Mouse (Mus musculus): ENCODE results near the gene Arl4c. TPM values are rescaled to one million over a fixed set of nuclear protein-coding genes. Genes with fewer than 3 reads are reported as not detected.
A peak's percentile ranks its signal among the peaks of the same experiment; 100 is the strongest.

Arl4c gene
- polyA plus RNA-seq, 1 experiment from 2014 or later, result 43.5 TPM

DNA sequence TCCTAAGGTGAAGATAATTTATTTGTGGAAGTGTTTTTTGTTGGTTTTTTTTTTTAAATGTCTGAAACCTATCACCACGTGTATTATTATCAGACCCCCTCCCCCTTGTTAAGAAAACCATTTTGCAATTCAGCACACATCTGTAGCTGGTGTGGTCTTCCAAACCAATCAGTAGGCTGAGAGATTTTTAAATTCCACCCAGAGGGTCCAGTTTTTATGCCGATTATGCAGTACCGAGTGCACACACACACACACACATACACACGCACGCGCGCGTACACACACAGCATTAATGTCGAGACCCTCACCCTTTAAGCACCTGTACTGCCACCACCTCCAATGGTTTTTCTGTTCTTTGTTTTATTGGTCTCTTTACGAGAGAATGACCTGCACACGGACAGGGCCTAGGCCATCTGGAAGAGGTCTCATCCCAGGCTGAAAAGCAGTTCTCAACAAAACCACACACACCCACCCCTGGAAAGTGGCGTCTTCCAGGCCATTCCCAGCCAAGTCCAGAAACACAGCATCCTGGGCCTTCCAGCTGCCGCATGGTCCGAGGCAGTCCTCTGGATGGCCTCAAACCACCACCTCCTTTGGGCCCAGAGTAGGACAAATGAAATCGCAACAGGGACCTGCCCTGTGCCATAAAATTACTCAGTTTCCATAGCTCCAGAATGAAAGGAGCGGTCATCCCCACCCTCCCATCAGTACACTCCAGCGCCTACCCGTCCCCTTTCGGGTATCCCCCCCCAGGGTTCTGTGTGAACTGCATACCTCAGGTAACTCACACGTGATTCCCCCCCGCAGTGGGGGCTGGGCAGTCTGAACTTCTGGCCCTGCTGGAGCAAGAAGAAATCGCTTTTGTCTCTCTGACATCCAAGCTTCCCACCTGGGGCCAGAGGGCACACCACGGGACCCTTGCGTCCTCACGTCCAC, 1.9 kb downstream of the Arl4c start:
- Histone ChIP-seq H3K36me3 (peaks cover 10% of the 10 kb centered on the region), H3K9me3 (no peaks in the 10 kb centered on the region), H3K4me2 (replicated peaks) (peak overlapping the region; percentile 67), H3K4me1 (peaks cover 25% of the 10 kb centered on the region), H3K27ac (replicated peaks) (peak overlapping the region; percentile 97), H3K9ac (replicated peaks) (peak overlapping the region; percentile 99), H3K4me3 (peak overlapping the region; percentile 97), H3K27me3 (peaks cover 13% of the 10 kb centered on the region)
- peak; percentile 4; the same call in 1 of the 2 replicates for ATAC-seq (ENCODE audit: low FRiP score, low read depth)
- WGBS, result 2% methylated on average over 25 of the region's 25 CpGs

DNA sequence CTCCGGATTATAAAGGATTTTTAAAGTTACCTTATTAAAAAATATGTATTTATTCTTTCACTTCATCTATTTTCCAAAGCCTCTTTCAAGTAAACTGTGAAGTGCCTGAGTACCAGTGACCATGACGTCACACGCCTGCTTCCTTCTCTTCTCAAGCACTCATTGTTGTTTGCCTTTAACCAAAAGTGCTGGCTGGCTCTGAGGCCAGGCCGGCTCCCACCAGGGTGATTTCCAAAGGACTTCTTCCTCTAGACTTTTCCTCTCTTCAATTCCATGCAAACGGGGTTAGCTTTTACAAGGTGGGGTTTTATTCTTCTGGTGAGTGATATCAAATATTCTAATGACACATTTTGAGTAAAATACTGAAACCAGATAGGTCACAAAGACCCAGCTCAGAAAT, 2.6 kb downstream of the Arl4c start:
- peak overlapping the region; percentile 67 for H3K4me2 ChIP-seq (replicated peaks)
- peaks cover 10% of the 10 kb centered on the region for H3K36me3 ChIP-seq
- H3K9me3 ChIP-seq, result no peaks in the 10 kb centered on the region
- peaks cover 13% of the 10 kb centered on the region for H3K27me3 ChIP-seq
- H3K27ac ChIP-seq (replicated peaks), result peak overlapping the region; percentile 97
- WGBS, result 6% methylated on average over 5 of the region's 5 CpGs
- peaks cover 22% of the 10 kb centered on the region for H3K4me1 ChIP-seq
- H3K9ac ChIP-seq (replicated peaks), result peak overlapping the region; percentile 99
- no peak for ATAC-seq (ENCODE audit: low FRiP score, low read depth)
- H3K4me3 ChIP-seq, result peak overlapping the region; percentile 97

DNA sequence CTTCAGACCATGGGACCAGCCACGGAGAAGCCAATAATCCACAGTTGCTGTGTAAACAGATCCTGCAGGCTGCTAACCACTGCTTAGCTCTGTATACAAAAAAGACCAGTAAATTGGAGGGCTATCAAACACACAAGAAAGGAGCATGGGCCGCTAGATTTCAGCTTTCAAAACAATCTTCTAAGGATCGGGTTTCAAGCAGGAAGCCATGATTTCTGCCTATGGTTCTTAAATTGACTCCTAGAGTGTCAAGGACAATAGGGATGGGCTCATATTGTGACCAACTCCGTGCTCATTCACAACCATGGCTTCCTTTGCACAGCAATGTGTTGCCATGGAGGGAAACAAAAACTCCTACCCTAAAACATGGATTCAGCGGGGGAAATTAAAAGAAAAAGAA, 3.1 kb downstream of the Arl4c start:
- H3K4me1 ChIP-seq, result peaks cover 22% of the 10 kb centered on the region

DNA sequence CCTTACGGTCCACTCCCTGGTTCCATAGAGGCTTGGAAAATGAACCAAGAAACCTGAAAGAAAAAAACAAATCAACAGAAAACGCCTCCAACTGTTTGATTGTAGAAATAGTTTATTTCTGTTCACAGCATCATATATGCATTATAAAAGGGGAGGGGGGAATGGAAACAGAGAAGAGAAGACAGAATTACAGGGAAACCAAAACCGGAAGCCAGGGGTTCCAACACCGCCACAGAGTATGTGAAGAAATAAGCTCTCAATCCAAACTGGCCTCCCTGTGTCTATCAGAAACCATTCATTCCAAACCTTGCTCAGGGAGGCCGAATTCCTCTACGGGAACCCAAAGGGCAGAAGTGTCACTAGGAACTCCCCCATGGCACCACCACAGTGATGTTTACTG, 3.9 kb downstream of the Arl4c start:
- Histone ChIP-seq H3K9ac (replicated peaks) (peak overlapping the region; percentile 99; the same call in 1 of the 2 replicates), H3K27ac (replicated peaks) (no peak overlapping the region), H3K4me1 (peaks cover 22% of the 10 kb centered on the region), H3K9me3 (no peaks in the 10 kb centered on the region), H3K4me3 (peak overlapping the region; percentile 97), H3K36me3 (peaks cover 10% of the 10 kb centered on the region), H3K27me3 (peaks cover under 1% of the 10 kb centered on the region), H3K4me2 (replicated peaks) (peak overlapping the region; percentile 67)
- no peak for ATAC-seq (ENCODE audit: low FRiP score, low read depth)
- WGBS, result 94% methylated on average over 6 of the region's 6 CpGs

More for the DNA sequence above, 3.1 kb downstream of the Arl4c start:
- peaks cover 10% of the 10 kb centered on the region for H3K36me3 ChIP-seq
- H3K9ac ChIP-seq (replicated peaks), result peak overlapping the region; percentile 99
- 8% methylated on average over 5 of the region's 5 CpGs for WGBS
- peaks cover 8% of the 10 kb centered on the region for H3K27me3 ChIP-seq
- H3K27ac ChIP-seq (replicated peaks), result peak overlapping the region; percentile 60
- no peaks in the 10 kb centered on the region for H3K9me3 ChIP-seq
- peak overlapping the region; percentile 67 for H3K4me2 ChIP-seq (replicated peaks)
- H3K4me3 ChIP-seq, result peak overlapping the region; percentile 97
- ATAC-seq (ENCODE audit: low FRiP score, low read depth), result no peak

DNA sequence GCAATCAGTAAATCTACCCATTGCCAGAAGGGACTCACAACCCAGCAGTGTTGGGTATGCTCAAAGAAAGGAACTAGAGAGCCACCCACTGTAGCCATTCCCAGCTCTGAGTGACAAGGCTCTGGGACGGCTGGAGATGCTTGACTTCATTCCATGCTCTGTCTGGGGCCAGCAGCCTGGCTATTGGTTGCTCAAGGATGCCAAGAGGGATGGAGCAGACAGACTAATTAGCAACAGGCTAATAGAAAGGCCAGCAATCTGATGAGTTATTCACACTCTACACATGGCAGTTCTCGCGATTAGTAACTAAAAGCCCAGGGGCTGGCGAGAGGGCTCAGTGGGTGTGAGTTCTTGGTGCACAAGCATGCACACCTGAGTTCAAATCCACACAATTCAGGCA, 5.6 kb downstream of the Arl4c start:
- Histone ChIP-seq H3K4me2 (replicated peaks) (no peak overlapping the region), H3K27ac (replicated peaks) (no peak overlapping the region), H3K9ac (replicated peaks) (no peak overlapping the region), H3K9me3 (no peaks in the 10 kb centered on the region), H3K27me3 (no peaks in the 10 kb centered on the region), H3K4me1 (peaks cover 17% of the 10 kb centered on the region), H3K36me3 (peaks cover 10% of the 10 kb centered on the region), H3K4me3 (no peak overlapping the region)
- WGBS, result 74% methylated on average over 4 of the region's 4 CpGs
- no peak for ATAC-seq (ENCODE audit: low FRiP score, low read depth)

DNA sequence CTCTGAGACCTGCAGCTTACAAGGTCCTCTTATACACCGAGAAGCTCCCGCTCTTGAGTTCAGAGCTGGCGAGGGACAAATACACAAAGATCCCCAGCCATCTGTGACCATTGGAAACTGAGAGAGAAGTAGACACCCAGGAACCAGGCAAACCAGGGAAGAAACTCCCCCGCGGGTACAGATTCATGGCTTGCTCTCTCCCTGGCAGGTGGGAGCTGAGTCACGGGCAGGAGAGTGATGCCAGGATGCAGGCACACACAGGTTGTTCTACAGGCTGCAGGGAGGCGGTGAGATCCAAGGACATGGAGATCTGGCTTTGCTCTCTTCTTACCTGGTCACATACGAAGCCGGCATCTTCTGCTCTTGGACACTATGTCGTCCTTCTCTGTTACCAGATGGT, 7.7 kb downstream of the Arl4c start:
- peaks cover 17% of the 10 kb centered on the region for H3K4me1 ChIP-seq
- whole genome bisulfite sequencing, result 91% methylated on average over 10 of the region's 10 CpGs
- no peak for ATAC-seq (ENCODE audit: low FRiP score, low read depth)
- H3K9me3 ChIP-seq, result no peaks in the 10 kb centered on the region
- peaks cover 10% of the 10 kb centered on the region for H3K36me3 ChIP-seq
- H3K9ac ChIP-seq (replicated peaks), result no peak overlapping the region
- H3K4me2 ChIP-seq (replicated peaks), result no peak overlapping the region
- H3K4me3 ChIP-seq, result no peak overlapping the region
- no peaks in the 10 kb centered on the region for H3K27me3 ChIP-seq
- no peak overlapping the region for H3K27ac ChIP-seq (replicated peaks)

DNA sequence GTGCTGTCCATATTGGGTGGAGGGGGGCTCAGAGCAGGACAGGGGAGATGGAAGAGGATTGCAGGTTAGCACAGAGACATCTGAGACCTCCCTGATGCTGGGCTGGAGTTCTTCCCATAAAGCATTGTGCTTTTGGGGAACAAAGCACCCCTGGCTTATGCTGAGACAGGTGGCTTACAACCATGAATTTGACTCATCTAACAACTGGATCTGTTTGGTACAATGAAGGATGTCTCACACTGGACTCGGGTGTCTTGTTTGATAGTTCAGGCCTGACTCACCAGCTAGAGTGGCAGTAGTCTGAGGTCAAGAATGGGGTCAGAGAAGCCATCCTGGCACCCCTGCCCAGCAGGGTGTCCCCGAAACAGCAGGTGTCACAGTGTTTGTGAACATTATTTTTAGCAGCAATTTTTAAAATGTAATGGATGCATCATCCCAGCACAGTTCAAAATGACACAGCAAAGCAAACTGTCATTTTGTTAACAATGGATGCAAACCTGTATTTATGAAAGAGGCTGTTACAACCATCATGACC, 9.7 kb downstream of the Arl4c start:
- H3K27me3 ChIP-seq, result no peaks in the 10 kb centered on the region
- H3K9me3 ChIP-seq, result no peaks in the 10 kb centered on the region
- ATAC-seq (ENCODE audit: low FRiP score, low read depth), result no peak
- peaks cover 3% of the 10 kb centered on the region; the same call in 1 of the 2 replicates for H3K36me3 ChIP-seq
- H3K9ac ChIP-seq (replicated peaks), result no peak overlapping the region
- H3K4me3 ChIP-seq, result no peak overlapping the region
- H3K4me2 ChIP-seq (replicated peaks), result no peak overlapping the region
- H3K4me1 ChIP-seq, result 0 out of 2 replicates have a peak, but pooled peaks cover 2% of the 10 kb centered on the region
- no peak overlapping the region for H3K27ac ChIP-seq (replicated peaks)
- WGBS, result 78% methylated on average over 2 of the region's 2 CpGs

DNA sequence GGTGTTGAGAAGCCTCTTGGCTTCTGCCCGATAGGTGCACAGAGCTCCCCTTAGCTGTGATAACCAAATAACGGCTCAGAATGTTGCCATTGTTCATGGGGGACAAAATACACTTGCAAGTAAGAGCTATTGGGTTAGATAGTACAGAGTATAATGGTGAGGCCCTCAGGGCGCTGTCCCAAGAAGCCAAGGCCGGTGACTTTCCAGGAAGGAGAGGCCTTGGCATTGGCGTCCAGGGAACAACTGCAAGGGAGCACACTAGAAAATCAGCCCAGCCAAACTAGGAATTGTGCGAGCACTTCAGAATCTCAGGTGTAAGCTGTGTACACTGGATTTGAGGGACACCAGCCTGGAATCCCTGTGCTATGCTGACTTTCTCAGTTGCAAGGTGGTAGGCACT, 11.4 kb downstream of the Arl4c start:
- ATAC-seq (ENCODE audit: low FRiP score, low read depth), result no peak
- Histone ChIP-seq H3K4me1 (no peaks in the 10 kb centered on the region), H3K4me2 (replicated peaks) (no peak overlapping the region), H3K27ac (replicated peaks) (no peak overlapping the region), H3K36me3 (no peaks in the 10 kb centered on the region), H3K9ac (replicated peaks) (no peak overlapping the region), H3K27me3 (no peaks in the 10 kb centered on the region), H3K9me3 (no peaks in the 10 kb centered on the region), H3K4me3 (no peak overlapping the region)
- WGBS, result 90% methylated on average over 6 of the region's 6 CpGs

DNA sequence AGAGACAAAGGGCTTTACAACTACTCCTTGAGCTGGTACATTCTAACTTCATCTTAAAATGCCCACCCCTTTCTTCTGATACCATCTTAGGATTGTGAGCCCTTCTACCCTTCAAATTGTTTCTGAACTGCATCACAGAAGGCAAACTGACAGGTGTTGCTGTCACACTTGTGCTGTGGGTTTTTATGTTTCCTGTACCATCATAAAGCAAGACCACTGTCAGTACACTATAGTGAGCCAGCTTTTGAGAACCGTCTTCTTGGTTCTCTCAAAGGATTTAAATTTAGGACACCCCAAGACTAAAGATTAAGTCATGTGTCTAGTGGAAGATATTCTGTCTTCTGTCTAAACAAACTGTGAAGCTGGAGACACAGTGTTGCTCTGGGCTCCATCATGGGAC, 17.3 kb downstream of the Arl4c start:
- Histone ChIP-seq H3K27ac (replicated peaks) (no peak overlapping the region), H3K4me3 (no peak overlapping the region), H3K4me2 (replicated peaks) (no peak overlapping the region), H3K9ac (replicated peaks) (no peak overlapping the region), H3K9me3 (no peaks in the 10 kb centered on the region), H3K36me3 (no peaks in the 10 kb centered on the region), H3K4me1 (no peaks in the 10 kb centered on the region; the same call in 1 of the 2 replicates), H3K27me3 (0 out of 2 replicates have a peak, but pooled peaks cover 2% of the 10 kb centered on the region)
- WGBS, result 95% methylated on average over 1 of the region's 1 CpGs
- ATAC-seq (ENCODE audit: low FRiP score, low read depth), result no peak

DNA sequence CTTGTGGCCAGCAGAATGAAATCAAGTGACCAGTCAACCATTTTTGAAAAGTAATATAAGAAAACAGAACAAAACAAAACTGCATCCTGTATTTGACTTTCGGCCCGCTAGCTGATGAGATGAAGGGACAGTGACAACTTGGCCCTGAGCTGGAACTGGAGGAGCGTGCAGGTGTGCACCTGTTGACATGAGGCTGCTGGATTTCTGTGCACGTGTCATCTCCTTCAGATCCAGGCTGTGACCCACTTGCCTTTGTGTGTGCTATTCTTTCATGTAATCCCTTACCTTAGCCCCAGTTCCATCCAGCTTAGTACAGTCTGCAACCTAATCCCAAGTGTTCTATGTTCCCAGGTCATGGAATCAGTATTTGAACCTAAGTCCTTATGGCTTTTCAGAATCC, 20.4 kb downstream of the Arl4c start:
- H3K36me3 ChIP-seq, result no peaks in the 10 kb centered on the region
- no peaks in the 10 kb centered on the region for H3K9me3 ChIP-seq
- no peak overlapping the region for H3K4me3 ChIP-seq
- H3K27me3 ChIP-seq, result 0 out of 2 replicates have a peak, but pooled peaks cover 2% of the 10 kb centered on the region
- H3K4me2 ChIP-seq (replicated peaks), result no peak overlapping the region
- 91% methylated on average over 4 of the region's 4 CpGs for WGBS
- no peak for ATAC-seq (ENCODE audit: low FRiP score, low read depth)
- no peak overlapping the region for H3K27ac ChIP-seq (replicated peaks)
- H3K9ac ChIP-seq (replicated peaks), result no peak overlapping the region
- no peaks in the 10 kb centered on the region; the same call in 1 of the 2 replicates for H3K4me1 ChIP-seq

DNA sequence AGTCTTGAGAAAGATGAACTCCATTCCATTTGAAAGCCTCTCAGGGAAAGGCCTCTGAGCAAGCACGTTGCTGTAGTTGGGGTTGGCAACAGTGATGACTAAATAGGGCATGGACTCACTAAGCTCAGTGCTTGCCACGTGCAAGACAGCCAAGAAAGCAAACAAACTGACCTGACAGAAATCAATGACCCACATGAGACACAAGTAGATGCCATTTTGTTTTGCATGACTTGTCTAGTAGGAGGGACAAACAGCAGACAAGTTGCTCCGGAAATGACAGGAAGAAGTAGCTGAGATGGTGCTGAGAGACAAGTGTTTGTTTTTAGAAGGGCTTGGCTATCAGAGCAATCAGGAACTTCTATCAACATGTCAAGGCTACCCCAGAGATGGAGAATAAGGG, 21.2 kb downstream of the Arl4c start:
- H3K27me3 ChIP-seq, result 0 out of 2 replicates have a peak, but pooled peaks cover 2% of the 10 kb centered on the region
- no peaks in the 10 kb centered on the region; the same call in 1 of the 2 replicates for H3K4me1 ChIP-seq
- no peak overlapping the region for H3K27ac ChIP-seq (replicated peaks)
- no peak overlapping the region for H3K4me2 ChIP-seq (replicated peaks)
- no peak for ATAC-seq (ENCODE audit: low FRiP score, low read depth)
- WGBS, result 81% methylated on average over 3 of the region's 3 CpGs
- H3K36me3 ChIP-seq, result no peaks in the 10 kb centered on the region
- no peaks in the 10 kb centered on the region for H3K9me3 ChIP-seq
- no peak overlapping the region for H3K4me3 ChIP-seq
- no peak overlapping the region for H3K9ac ChIP-seq (replicated peaks)

DNA sequence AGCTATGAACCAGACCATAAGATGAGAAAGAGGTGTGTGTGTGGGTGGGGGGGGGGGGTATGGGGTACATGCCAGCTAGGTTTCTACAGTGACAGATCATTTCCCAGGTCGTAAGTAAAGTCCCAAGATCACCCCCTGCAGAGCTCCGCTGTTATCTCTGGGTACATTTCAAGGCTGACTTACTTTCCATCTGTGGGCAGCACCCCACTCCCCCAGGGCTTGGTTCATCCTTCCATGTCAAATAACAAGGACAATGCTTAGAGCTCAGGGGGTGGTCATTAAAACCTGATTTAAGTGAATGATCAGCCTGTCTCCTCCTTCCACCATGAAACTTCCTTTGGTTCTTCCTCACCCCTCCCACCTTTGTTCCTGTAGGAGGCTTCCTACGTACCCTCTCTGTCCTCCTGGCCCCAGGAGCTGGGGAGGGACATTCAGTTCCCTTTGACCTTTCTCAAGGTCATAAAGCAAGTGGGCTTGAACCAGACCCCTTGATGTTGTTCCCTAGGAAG, 23.7 kb downstream of the Arl4c start:
- 42% methylated on average over 3 of the region's 3 CpGs for WGBS
- no peak overlapping the region for H3K4me2 ChIP-seq (replicated peaks)
- 0 out of 2 replicates have a peak, but pooled peaks cover 2% of the 10 kb centered on the region for H3K27me3 ChIP-seq
- H3K9me3 ChIP-seq, result no peaks in the 10 kb centered on the region
- H3K27ac ChIP-seq (replicated peaks), result no peak overlapping the region
- H3K4me1 ChIP-seq, result no peaks in the 10 kb centered on the region; the same call in 1 of the 2 replicates
- H3K36me3 ChIP-seq, result no peaks in the 10 kb centered on the region
- ATAC-seq (ENCODE audit: low FRiP score, low read depth), result no peak
- H3K9ac ChIP-seq (replicated peaks), result no peak overlapping the region
- H3K4me3 ChIP-seq, result no peak overlapping the region
